Mouse (Mus musculus): ENCODE measurements around the gene 3110082J24Rik.

- TF ChIP-seq EP300 (IDR thresholded peaks at IDR 0.05) (no peak), CTCF (IDR thresholded peaks at IDR 0.05) (no peak)
These were observed 38.2 kb downstream of the 3110082J24Rik start for GRCm38 (mm10) chr5:30067726-30068125.

Data from lung, postnatal 0 days (tissue).